Mouse (Mus musculus): ENCODE measurements around the gene Mrpl42. TPM values are rescaled to one million over a fixed set of nuclear protein-coding genes. Genes with fewer than 3 reads are reported as not detected.

Mrpl42 gene
- polyA plus RNA-seq, 1 experiment = 138 TPM

DNA sequence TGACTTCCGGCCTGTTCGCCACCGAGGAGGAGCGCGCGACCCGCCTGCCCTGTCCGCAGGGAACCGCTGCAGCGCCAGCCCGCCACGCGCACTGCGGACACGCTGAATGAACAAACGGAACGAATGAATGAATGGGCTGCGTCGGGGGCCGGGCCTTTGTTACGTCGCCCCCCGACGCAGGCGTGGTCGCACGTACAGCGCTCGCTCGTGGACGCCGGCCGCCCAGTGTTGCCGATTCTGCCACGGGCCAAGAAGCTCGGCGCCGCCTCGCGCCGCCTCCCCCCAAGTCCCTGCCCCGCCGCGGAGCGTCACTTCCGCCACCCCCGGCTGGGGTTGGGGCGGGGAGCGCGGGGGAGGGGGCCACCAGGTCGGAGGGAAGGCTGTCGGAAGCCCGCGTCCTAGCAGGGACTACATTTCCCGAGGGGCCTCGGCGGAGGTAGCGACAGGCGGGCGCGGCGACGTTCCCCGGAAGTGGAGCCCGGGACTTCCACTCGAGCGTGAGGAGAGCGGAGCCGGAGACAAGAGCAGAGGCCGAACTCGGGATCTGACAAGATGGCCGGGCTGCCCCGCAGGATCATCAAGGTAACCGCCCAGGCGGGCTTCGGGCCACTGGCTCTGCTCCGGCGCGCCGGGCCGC is 13.0 kb upstream of the Mrpl42 start, which contains the start of gene Ube2n:
TSS of gene Ube2n (plus strand) at position 490 of the 637 bp plus-strand sequence.
- TF ChIP-seq POLR2A (IDR thresholded peaks at IDR 0.05; ENCODE audit: borderline replicate concordance, extremely low read depth, insufficient read depth, insufficient read length, poor library complexity, severe bottlenecking) (peak; percentile 91), CTCF (IDR thresholded peaks at IDR 0.05; ENCODE audit: borderline replicate concordance, extremely low read depth, insufficient read depth, insufficient read length) (no peak)
- peak; percentile 100 for DNase-seq (ENCODE audit: low read depth)

GRCm38 (mm10) chr10:95513768-95514556 is 12.2 kb upstream of the Mrpl42 start:
- no peak for TF ChIP-seq POLR2A (IDR thresholded peaks at IDR 0.05; ENCODE audit: borderline replicate concordance, extremely low read depth, insufficient read depth, insufficient read length, poor library complexity, severe bottlenecking)
- TF ChIP-seq CTCF (IDR thresholded peaks at IDR 0.05; ENCODE audit: borderline replicate concordance, extremely low read depth, insufficient read depth, insufficient read length) = no peak
- DNase-seq (ENCODE audit: low read depth) = peak; percentile 55

- no peak for DNase-seq (ENCODE audit: low read depth)
- TF ChIP-seq POLR2A (IDR thresholded peaks at IDR 0.05; ENCODE audit: borderline replicate concordance, extremely low read depth, insufficient read depth, insufficient read length, poor library complexity, severe bottlenecking) (no peak), CTCF (IDR thresholded peaks at IDR 0.05; ENCODE audit: borderline replicate concordance, extremely low read depth, insufficient read depth, insufficient read length) (no peak)
Measured at GRCm38 (mm10) chr10:95512635-95513034, 10.9 kb upstream of the Mrpl42 start.

GRCm38 (mm10) chr10:95509263-95509662 is 7.5 kb upstream of the Mrpl42 start:
- TF ChIP-seq CTCF (IDR thresholded peaks at IDR 0.05; ENCODE audit: borderline replicate concordance, extremely low read depth, insufficient read depth, insufficient read length) = no peak
- TF ChIP-seq POLR2A (IDR thresholded peaks at IDR 0.05; ENCODE audit: borderline replicate concordance, extremely low read depth, insufficient read depth, insufficient read length, poor library complexity, severe bottlenecking) = no peak
- no peak for DNase-seq (ENCODE audit: low read depth)

DNA sequence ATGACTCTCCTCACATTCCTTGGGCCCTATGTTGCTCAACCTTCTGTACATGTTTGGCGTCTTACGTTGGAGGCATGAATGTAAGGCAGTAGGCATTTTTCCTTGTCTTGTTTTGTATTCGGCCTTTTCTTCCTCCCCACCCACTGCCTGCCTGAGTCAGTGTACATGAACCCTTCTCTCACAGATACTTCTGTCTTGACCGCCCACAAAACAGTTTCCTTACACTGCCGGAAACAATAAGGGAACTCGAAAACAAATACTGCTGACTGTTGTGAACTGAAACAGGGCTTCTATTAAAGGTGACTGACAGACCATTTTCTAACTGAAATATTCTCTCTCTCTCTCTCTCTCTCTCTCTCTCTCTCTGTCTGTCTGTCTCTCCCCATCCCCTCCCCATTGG is 7.1 kb upstream of the Mrpl42 start:
- no peak for DNase-seq (ENCODE audit: low read depth)
- no peak for TF ChIP-seq CTCF (IDR thresholded peaks at IDR 0.05; ENCODE audit: borderline replicate concordance, extremely low read depth, insufficient read depth, insufficient read length)
- TF ChIP-seq POLR2A (IDR thresholded peaks at IDR 0.05; ENCODE audit: borderline replicate concordance, extremely low read depth, insufficient read depth, insufficient read length, poor library complexity, severe bottlenecking) = no peak

- DNase-seq (ENCODE audit: low read depth) = no peak
- TF ChIP-seq POLR2A (IDR thresholded peaks at IDR 0.05; ENCODE audit: borderline replicate concordance, extremely low read depth, insufficient read depth, insufficient read length, poor library complexity, severe bottlenecking) (no peak), CTCF (IDR thresholded peaks at IDR 0.05; ENCODE audit: borderline replicate concordance, extremely low read depth, insufficient read depth, insufficient read length) (no peak)
Measured at GRCm38 (mm10) chr10:95508126-95508525, 6.4 kb upstream of the Mrpl42 start.

GRCm38 (mm10) chr10:95504341-95504740 is 2.6 kb upstream of the Mrpl42 start:
- DNase-seq (ENCODE audit: low read depth) = no peak
- no peak for TF ChIP-seq CTCF (IDR thresholded peaks at IDR 0.05; ENCODE audit: borderline replicate concordance, extremely low read depth, insufficient read depth, insufficient read length)
- no peak for TF ChIP-seq POLR2A (IDR thresholded peaks at IDR 0.05; ENCODE audit: borderline replicate concordance, extremely low read depth, insufficient read depth, insufficient read length, poor library complexity, severe bottlenecking)

DNA sequence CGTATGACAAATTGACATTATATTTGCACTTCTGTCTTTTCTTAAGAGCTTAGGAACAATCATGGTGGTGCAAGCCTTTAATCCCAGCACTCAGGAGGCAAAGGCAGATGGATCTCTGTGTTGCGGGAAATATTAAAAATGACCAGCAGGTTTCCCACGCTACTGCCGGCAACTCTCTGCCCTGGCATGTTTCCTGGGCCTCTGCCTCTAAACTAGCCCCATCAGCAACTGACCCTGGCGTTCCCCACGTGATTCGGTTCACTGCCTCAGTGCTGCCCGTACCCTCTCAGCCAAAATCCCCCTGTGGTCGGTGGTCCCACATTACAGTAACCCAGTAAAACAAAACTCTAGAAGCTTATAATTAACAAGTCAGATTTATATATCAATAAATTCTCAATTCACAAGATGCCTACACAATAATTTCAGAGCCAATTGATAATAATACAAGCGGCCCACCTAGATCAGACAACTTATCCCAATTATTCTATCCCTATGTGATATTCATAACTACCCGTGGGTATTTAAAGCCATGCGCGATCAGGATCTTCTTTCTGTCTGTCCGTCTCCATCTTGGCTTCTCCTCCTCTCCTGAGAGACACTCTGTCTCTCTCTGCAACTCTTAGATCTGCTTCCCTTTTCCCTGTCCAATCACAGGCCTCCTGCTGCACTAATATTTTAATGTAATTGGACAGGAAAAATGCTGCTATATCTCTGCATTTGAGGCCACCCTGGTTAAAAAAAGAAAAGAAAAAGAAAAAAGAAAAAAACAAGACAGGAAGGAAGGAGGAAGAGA is 1.9 kb upstream of the Mrpl42 start:
- no peak for DNase-seq (ENCODE audit: low read depth)
- TF ChIP-seq CTCF (IDR thresholded peaks at IDR 0.05; ENCODE audit: borderline replicate concordance, extremely low read depth, insufficient read depth, insufficient read length) (no peak), POLR2A (IDR thresholded peaks at IDR 0.05; ENCODE audit: borderline replicate concordance, extremely low read depth, insufficient read depth, insufficient read length, poor library complexity, severe bottlenecking) (no peak)

- peak; percentile 52 for DNase-seq (ENCODE audit: low read depth)
- no peak for TF ChIP-seq CTCF (IDR thresholded peaks at IDR 0.05; ENCODE audit: borderline replicate concordance, extremely low read depth, insufficient read depth, insufficient read length)
- TF ChIP-seq POLR2A (IDR thresholded peaks at IDR 0.05; ENCODE audit: borderline replicate concordance, extremely low read depth, insufficient read depth, insufficient read length, poor library complexity, severe bottlenecking) = no peak
Measured at GRCm38 (mm10) chr10:95501033-95501432, 707 bp downstream of the Mrpl42 start.

DNA sequence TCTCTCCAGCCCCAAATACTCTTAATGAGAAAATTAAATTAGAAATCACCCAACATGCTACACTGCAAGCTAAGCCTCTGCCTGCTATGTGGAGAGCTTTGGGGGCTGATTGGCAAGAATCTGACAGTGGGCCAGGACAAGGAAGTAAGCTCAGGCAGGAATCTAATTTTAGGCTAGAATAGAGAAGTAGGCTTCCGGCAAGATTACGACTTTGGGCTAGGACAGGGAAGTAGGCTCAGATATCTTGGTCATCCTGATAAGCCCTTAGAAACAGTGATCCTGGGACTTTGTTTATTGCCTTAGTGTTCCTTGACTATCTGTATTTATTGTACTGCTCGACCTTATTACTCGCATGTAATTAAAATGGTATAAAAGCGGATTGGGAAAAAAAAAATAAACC is 7.5 kb downstream of the Mrpl42 start:
- no peak for DNase-seq (ENCODE audit: low read depth)
- no peak for TF ChIP-seq POLR2A (IDR thresholded peaks at IDR 0.05; ENCODE audit: borderline replicate concordance, extremely low read depth, insufficient read depth, insufficient read length, poor library complexity, severe bottlenecking)
- TF ChIP-seq CTCF (IDR thresholded peaks at IDR 0.05; ENCODE audit: borderline replicate concordance, extremely low read depth, insufficient read depth, insufficient read length) = no peak

GRCm38 (mm10) chr10:95489653-95490052 is 12.1 kb downstream of the Mrpl42 start:
- DNase-seq (ENCODE audit: low read depth) = peak; percentile 50

More at GRCm38 (mm10) chr10:95489653-95490052, 12.1 kb downstream of the Mrpl42 start:
- TF ChIP-seq POLR2A (IDR thresholded peaks at IDR 0.05; ENCODE audit: borderline replicate concordance, extremely low read depth, insufficient read depth, insufficient read length, poor library complexity, severe bottlenecking) (no peak), CTCF (IDR thresholded peaks at IDR 0.05; ENCODE audit: borderline replicate concordance, extremely low read depth, insufficient read depth, insufficient read length) (peak; percentile 50; the same call in 1 of the 2 replicates)

All from brain, embryonic 14.5 days (tissue).